Mouse (Mus musculus) E14TG2a.4 (cell line): ENCODE measurements at regions not wholly inside any gene's neighbourhood (a gene's known extent, or its start where the extent isn't known, plus 50 kb on each side); places are given as distances from the start of the nearest gene placed in this dataset.

Experiments
- CTCF ChIP-seq: conservative IDR thresholded peaks from 2 replicates; pipeline ENCODE4 v1.5.1; 2014; ENCODE audit warnings: low read length
- NANOG ChIP-seq: IDR thresholded peaks from 2 replicates; pipeline ENCODE4 v1.6.1; 2014; ENCODE audit warnings: borderline replicate concordance, low read length, mixed read lengths

- no peak for TF ChIP-seq CTCF
- no peak for TF ChIP-seq NANOG
Measured at GRCm38 (mm10) chr17:4390577-4390976, 603.6 kb upstream of the Arid1b start.
